Mouse (Mus musculus): Measurements from ENCODE around the gene Nmt1. TPM values are rescaled to one million over a fixed set of nuclear protein-coding genes. Genes with fewer than 3 reads are reported as not detected.

The Nmt1 gene
- total and polyA plus RNA-seq, 3 experiments: 84.5 to 205 (median 115) TPM

DNA sequence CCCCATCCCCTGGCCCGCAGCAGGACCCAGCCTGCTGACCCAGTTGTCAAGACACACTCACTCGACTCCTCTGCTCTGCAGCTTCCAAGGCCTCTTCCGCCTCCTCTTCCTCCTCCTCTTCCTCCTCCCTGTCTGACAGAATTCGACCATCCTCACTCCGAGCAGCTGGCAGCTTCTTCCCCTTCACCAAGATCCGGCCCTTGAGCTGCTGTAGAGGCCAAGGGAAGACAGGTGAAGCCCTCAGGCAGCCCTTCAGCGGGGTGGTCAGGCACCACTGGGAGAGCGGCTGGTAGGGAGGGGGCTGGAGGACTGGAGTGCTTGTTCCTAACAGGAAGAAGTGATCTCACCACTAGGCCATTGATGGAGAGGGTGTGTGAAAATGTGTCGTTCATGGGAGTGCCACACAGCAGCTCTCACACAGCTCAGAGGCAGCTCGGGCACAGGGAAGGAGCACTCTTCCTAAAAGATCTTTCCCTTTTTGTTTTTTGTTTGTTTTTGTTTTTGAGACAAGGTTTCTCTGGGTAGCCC is 46.9 kb downstream of the Nmt1 start:
- no peaks in the 10 kb centered on the region for H3K27me3 ChIP-seq (replicated peaks)
- H3K27ac ChIP-seq (ENCODE audit: insufficient read depth, low read depth): no peak overlapping the region
- H3K4me3 ChIP-seq (replicated peaks in 1 of 3; ENCODE audit: low read depth in 2 of 3, low read length in 2 of 3, poor library complexity in 1 of 3): no peak overlapping the region
- no peak for TF ChIP-seq CHD2 (IDR thresholded peaks at IDR 0.05; ENCODE audit: low read length)
- H3K36me3 ChIP-seq (replicated peaks in 1 of 2; ENCODE audit: control insufficient read depth in 1 of 2, insufficient read depth in 1 of 2, low read length in 1 of 2): peaks cover 81 to 94% of the 10 kb centered on the region in 2 experiments
- dilution Hi-C loops (cut with MboI; ENCODE audit: extremely low pct_ligation_motif_present, extremely low pct_unique_long_range_greater_than_20kb, low sequenced_read_pairs): no loop called here
- no peak for DNase-seq (ENCODE audit: extremely low read depth)
- no peak overlapping the region for H3K9ac ChIP-seq (ENCODE audit: insufficient read depth, low read depth)
- no peak overlapping the region for H3K4me2 ChIP-seq (ENCODE audit: insufficient read depth, low read depth, poor library complexity, severe bottlenecking)
- H3K4me1 ChIP-seq (ENCODE audit: control insufficient read depth in 1 of 2, insufficient read depth in 2 of 2): peaks cover 2 to 33% of the 10 kb centered on the region in 2 experiments; a peak in 3 of 4 replicates
- no peaks in the 10 kb centered on the region for H3K79me2 ChIP-seq (replicated peaks; ENCODE audit: control insufficient read depth, extremely low read depth, insufficient read depth, poor library complexity, severe bottlenecking)
- H3K9me3 ChIP-seq (replicated peaks; ENCODE audit: low read length): no peaks in the 10 kb centered on the region
- in situ Hi-C loops (cut with MboI; ENCODE audit: low pct_ligation_motif_present, low pct_unique_long_range_greater_than_20kb, low sequenced_read_pairs): no loop called here

- dilution Hi-C loops (cut with MboI; ENCODE audit: extremely low pct_ligation_motif_present, extremely low pct_unique_long_range_greater_than_20kb, low sequenced_read_pairs): no loop called here
- no peak overlapping the region for H3K27ac ChIP-seq (ENCODE audit: insufficient read depth, low read depth)
- no peaks in the 10 kb centered on the region for H3K27me3 ChIP-seq (replicated peaks)
- peaks cover 80 to 92% of the 10 kb centered on the region in 2 experiments for H3K36me3 ChIP-seq (replicated peaks in 1 of 2; ENCODE audit: control insufficient read depth in 1 of 2, insufficient read depth in 1 of 2, low read length in 1 of 2)
- DNase-seq (ENCODE audit: extremely low read depth): no peak
- peaks cover 0 to 21% of the 10 kb centered on the region in 2 experiments; a peak in 2 of 4 replicates for H3K4me1 ChIP-seq (ENCODE audit: control insufficient read depth in 1 of 2, insufficient read depth in 2 of 2)
- TF ChIP-seq ZMIZ1 (IDR thresholded peaks at IDR 0.05; ENCODE audit: low read depth, low read length) (no peak), CHD1 (IDR thresholded peaks at IDR 0.05; ENCODE audit: low read depth, low read length) (no peak), TCF12 (IDR thresholded peaks at IDR 0.05; ENCODE audit: low read depth, low read length) (no peak), CHD2 (IDR thresholded peaks at IDR 0.05; ENCODE audit: low read length) (no peak), POLR2A (IDR thresholded peaks at IDR 0.05; ENCODE audit: low read depth, low read length) (no peak), ELF1 (IDR thresholded peaks at IDR 0.05; ENCODE audit: low read depth, low read length) (no peak), MAX (IDR thresholded peaks at IDR 0.05; ENCODE audit: low read length) (no peak), SMC3 (IDR thresholded peaks at IDR 0.05; ENCODE audit: low read depth, low read length) (no peak), RAD21 (IDR thresholded peaks at IDR 0.05; ENCODE audit: low read depth, low read length) (no peak), ZNF384 (IDR thresholded peaks at IDR 0.05; ENCODE audit: low read depth, low read length) (no peak), USF1 (IDR thresholded peaks at IDR 0.05; ENCODE audit: low read depth, low read length) (no peak)
- H3K4me3 ChIP-seq (replicated peaks in 1 of 3; ENCODE audit: low read depth in 2 of 3, low read length in 2 of 3, poor library complexity in 1 of 3): no peak overlapping the region
- no peaks in the 10 kb centered on the region for H3K79me2 ChIP-seq (replicated peaks; ENCODE audit: control insufficient read depth, extremely low read depth, insufficient read depth, poor library complexity, severe bottlenecking)
- no peak overlapping the region for H3K4me2 ChIP-seq (ENCODE audit: insufficient read depth, low read depth, poor library complexity, severe bottlenecking)
- in situ Hi-C loops (cut with MboI; ENCODE audit: low pct_ligation_motif_present, low pct_unique_long_range_greater_than_20kb, low sequenced_read_pairs): no loop called here
- H3K9me3 ChIP-seq (replicated peaks; ENCODE audit: low read length): no peaks in the 10 kb centered on the region
- H3K9ac ChIP-seq (ENCODE audit: insufficient read depth, low read depth): no peak overlapping the region
Observed at GRCm38 (mm10) chr11:103076010-103076409, 48.0 kb downstream of the Nmt1 start.

GRCm38 (mm10) chr11:103076581-103076980 is 48.6 kb downstream of the Nmt1 start:
- Histone ChIP-seq H3K4me2 (ENCODE audit: insufficient read depth, low read depth, poor library complexity, severe bottlenecking) (no peak overlapping the region), H3K9ac (ENCODE audit: insufficient read depth, low read depth) (no peak overlapping the region), H3K9me3 (replicated peaks; ENCODE audit: low read length) (no peaks in the 10 kb centered on the region), H3K27me3 (replicated peaks) (no peaks in the 10 kb centered on the region), H3K4me3 (replicated peaks in 1 of 3; ENCODE audit: low read depth in 2 of 3, low read length in 2 of 3, poor library complexity in 1 of 3) (no peak overlapping the region), H3K36me3 (replicated peaks in 1 of 2; ENCODE audit: control insufficient read depth in 1 of 2, insufficient read depth in 1 of 2, low read length in 1 of 2) (peaks cover 74 to 90% of the 10 kb centered on the region in 2 experiments), H3K79me2 (replicated peaks; ENCODE audit: control insufficient read depth, extremely low read depth, insufficient read depth, poor library complexity, severe bottlenecking) (no peaks in the 10 kb centered on the region), H3K4me1 (ENCODE audit: control insufficient read depth in 1 of 2, insufficient read depth in 2 of 2) (peaks cover 0 to 15% of the 10 kb centered on the region in 2 experiments; a peak in 2 of 4 replicates), H3K27ac (ENCODE audit: insufficient read depth, low read depth) (no peak overlapping the region)
- in situ Hi-C loops (cut with MboI; ENCODE audit: low pct_ligation_motif_present, low pct_unique_long_range_greater_than_20kb, low sequenced_read_pairs) (no loop called here), dilution Hi-C loops (cut with MboI; ENCODE audit: extremely low pct_ligation_motif_present, extremely low pct_unique_long_range_greater_than_20kb, low sequenced_read_pairs) (no loop called here)
- no peak for DNase-seq (ENCODE audit: extremely low read depth)
- TF ChIP-seq MEF2A (IDR thresholded peaks at IDR 0.05; ENCODE audit: borderline replicate concordance, low read depth, low read length): no peak
- no peak for TF ChIP-seq NELFE (IDR thresholded peaks at IDR 0.05; ENCODE audit: low read depth, low read length)
- no peak for TF ChIP-seq CHD2 (IDR thresholded peaks at IDR 0.05; ENCODE audit: low read length)
- no peak for TF ChIP-seq ZKSCAN1 (IDR thresholded peaks at IDR 0.05; ENCODE audit: borderline replicate concordance, low read depth, low read length)
- no peak for TF ChIP-seq JUN (IDR thresholded peaks at IDR 0.05; ENCODE audit: insufficient read depth, low read depth, low read length)
- no peak for TF ChIP-seq PAX5 (IDR thresholded peaks at IDR 0.05; ENCODE audit: low read length)
- no peak for TF ChIP-seq SIN3A (IDR thresholded peaks at IDR 0.05; ENCODE audit: low read length)
- TF ChIP-seq RAD21 (IDR thresholded peaks at IDR 0.05; ENCODE audit: low read depth, low read length): no peak
- no peak for TF ChIP-seq GABPA (IDR thresholded peaks at IDR 0.05; ENCODE audit: insufficient replicate concordance, low read depth, low read length)
- TF ChIP-seq MAFK (IDR thresholded peaks at IDR 0.05; ENCODE audit: insufficient replicate concordance, low read length): no peak
- TF ChIP-seq TCF12 (IDR thresholded peaks at IDR 0.05; ENCODE audit: low read depth, low read length): no peak
- no peak for TF ChIP-seq USF2 (conservative IDR thresholded peaks at IDR 0.05; ENCODE audit: low read depth, low read length)
- no peak for TF ChIP-seq E2F4 (IDR thresholded peaks at IDR 0.05; ENCODE audit: insufficient replicate concordance, low read depth, low read length)
- TF ChIP-seq UBTF (IDR thresholded peaks at IDR 0.05; ENCODE audit: low read depth, low read length): no peak
- no peak for TF ChIP-seq MXI1 (IDR thresholded peaks at IDR 0.05; ENCODE audit: low read depth, low read length)
- TF ChIP-seq ZNF384 (IDR thresholded peaks at IDR 0.05; ENCODE audit: low read depth, low read length): no peak
- TF ChIP-seq USF1 (IDR thresholded peaks at IDR 0.05; ENCODE audit: low read depth, low read length): no peak
- no peak for TF ChIP-seq POLR2A (IDR thresholded peaks at IDR 0.05; ENCODE audit: low read depth, low read length)
- TF ChIP-seq JUND (conservative IDR thresholded peaks at IDR 0.05; ENCODE audit: low read depth, low read length): no peak
- no peak for TF ChIP-seq POLR2AphosphoS2 (IDR thresholded peaks at IDR 0.05; ENCODE audit: low read depth, low read length)
